Mouse (Mus musculus): Measurements from ENCODE around the gene Klk7. TPM values are rescaled to one million over a fixed set of nuclear protein-coding genes. Genes with fewer than 3 reads are reported as not detected.

The Klk7 gene
- polyA plus RNA-seq, 1 experiment from 2014 or later: not detected

DNA sequence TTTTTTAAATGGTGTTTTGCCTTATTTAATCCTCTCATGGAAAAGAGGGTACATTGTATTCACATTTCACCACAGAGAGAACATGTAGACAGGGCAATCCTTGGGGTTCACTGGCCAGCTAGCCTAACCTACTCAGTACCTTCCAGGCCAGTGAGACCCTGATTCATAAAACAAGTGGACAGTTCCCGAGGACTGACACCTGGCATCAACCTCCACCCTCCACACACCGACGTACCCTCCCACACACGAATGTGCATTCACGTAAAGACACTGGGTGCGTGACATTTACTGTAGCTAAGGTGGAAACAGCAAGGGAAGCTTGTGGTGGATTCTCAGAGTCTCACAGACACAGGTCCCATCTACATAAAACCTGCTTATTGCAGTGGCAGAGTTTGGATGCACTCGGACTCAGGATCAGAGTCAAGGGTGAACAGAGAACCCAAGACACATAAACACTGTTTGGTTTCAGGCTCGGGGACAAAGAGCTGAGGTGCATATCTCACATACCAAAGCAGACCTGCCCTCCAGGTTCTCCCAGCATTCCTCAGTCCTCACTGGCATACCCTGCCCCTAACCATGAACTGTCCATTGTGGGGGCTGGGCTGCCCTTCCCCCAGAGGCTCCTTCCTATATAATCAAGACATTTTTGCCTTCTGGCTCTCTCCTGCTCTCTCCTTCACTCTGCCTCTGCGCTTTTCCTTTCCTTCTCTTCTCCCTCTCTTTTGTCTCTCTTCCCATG, 43.7 kb downstream of the Klk7 start:
- H3K27me3 ChIP-seq (ENCODE audit: control insufficient read depth, insufficient read depth, low read depth, low read length): no peaks in the 10 kb centered on the region
- ATAC-seq: no peak
- H3K36me3 ChIP-seq (ENCODE audit: control insufficient read depth, insufficient read depth, low read length): no peaks in the 10 kb centered on the region
- H3K27ac ChIP-seq (ENCODE audit: low read length): no peak overlapping the region
- H3K4me2 ChIP-seq (ENCODE audit: low read length): no peak overlapping the region
- 83% methylated on average over 9 of the region's 9 CpGs for WGBS
- H3K4me3 ChIP-seq (ENCODE audit: low read depth, low read length): no peak overlapping the region
- no peaks in the 10 kb centered on the region for H3K9me3 ChIP-seq (replicated peaks; ENCODE audit: control insufficient read depth, low read length, poor library complexity, severe bottlenecking)
- H3K9ac ChIP-seq (ENCODE audit: low read depth, low read length): no peak overlapping the region
- H3K4me1 ChIP-seq (ENCODE audit: control insufficient read depth, insufficient read depth, low read length): no peaks in the 10 kb centered on the region

DNA sequence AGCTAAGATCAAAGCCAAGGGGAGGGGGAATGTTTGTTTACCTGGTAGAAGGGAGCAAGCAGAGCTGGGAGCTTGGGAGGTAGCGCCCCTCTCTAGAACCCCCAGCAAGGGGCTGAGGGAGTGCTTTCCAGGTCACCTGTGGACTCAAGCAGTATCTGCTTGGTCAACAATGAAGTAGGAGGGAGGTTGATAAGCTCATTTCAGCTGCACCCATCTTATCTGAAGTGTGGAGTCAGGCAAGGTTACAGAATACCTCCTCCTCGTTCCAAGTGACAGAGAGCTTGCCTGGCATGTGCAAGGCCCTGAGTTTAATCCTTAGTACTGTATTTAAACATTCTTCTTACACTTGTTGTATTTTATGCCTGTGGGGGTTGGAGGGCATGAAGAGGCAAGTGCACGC, 44.6 kb downstream of the Klk7 start:
- no peak overlapping the region for H3K9ac ChIP-seq (ENCODE audit: low read depth, low read length)
- H3K36me3 ChIP-seq (ENCODE audit: control insufficient read depth, insufficient read depth, low read length): no peaks in the 10 kb centered on the region
- no peaks in the 10 kb centered on the region for H3K4me1 ChIP-seq (ENCODE audit: control insufficient read depth, insufficient read depth, low read length)

GRCm38 (mm10) chr7:43856307-43856706, 45.2 kb downstream of the Klk7 start:
- H3K9me3 ChIP-seq (replicated peaks; ENCODE audit: control insufficient read depth, low read length, poor library complexity, severe bottlenecking): no peaks in the 10 kb centered on the region
- no peaks in the 10 kb centered on the region for H3K27me3 ChIP-seq (ENCODE audit: control insufficient read depth, insufficient read depth, low read depth, low read length)
- H3K4me2 ChIP-seq (ENCODE audit: low read length): no peak overlapping the region
- no peak overlapping the region for H3K27ac ChIP-seq (ENCODE audit: low read length)
- no peak for ATAC-seq
- no peaks in the 10 kb centered on the region for H3K4me1 ChIP-seq (ENCODE audit: control insufficient read depth, insufficient read depth, low read length)
- no peak overlapping the region for H3K9ac ChIP-seq (ENCODE audit: low read depth, low read length)
- 80% methylated on average over 7 of the region's 7 CpGs for WGBS
- H3K4me3 ChIP-seq (ENCODE audit: low read depth, low read length): no peak overlapping the region
- no peaks in the 10 kb centered on the region for H3K36me3 ChIP-seq (ENCODE audit: control insufficient read depth, insufficient read depth, low read length)

More for the DNA sequence above, 44.6 kb downstream of the Klk7 start:
- no peak overlapping the region for H3K4me3 ChIP-seq (ENCODE audit: low read depth, low read length)
- 77% methylated on average over 3 of the region's 3 CpGs for WGBS
- no peak overlapping the region for H3K4me2 ChIP-seq (ENCODE audit: low read length)
- no peaks in the 10 kb centered on the region for H3K27me3 ChIP-seq (ENCODE audit: control insufficient read depth, insufficient read depth, low read depth, low read length)
- no peak for ATAC-seq
- H3K9me3 ChIP-seq (replicated peaks; ENCODE audit: control insufficient read depth, low read length, poor library complexity, severe bottlenecking): no peaks in the 10 kb centered on the region
- H3K27ac ChIP-seq (ENCODE audit: low read length): no peak overlapping the region

- WGBS: 94% methylated on average over 12 of the region's 12 CpGs
- H3K4me2 ChIP-seq (ENCODE audit: low read length): no peak overlapping the region
- no peaks in the 10 kb centered on the region for H3K4me1 ChIP-seq (ENCODE audit: control insufficient read depth, insufficient read depth, low read length)
- H3K4me3 ChIP-seq (ENCODE audit: low read depth, low read length): no peak overlapping the region
- H3K36me3 ChIP-seq (ENCODE audit: control insufficient read depth, insufficient read depth, low read length): no peaks in the 10 kb centered on the region
- H3K27me3 ChIP-seq (ENCODE audit: control insufficient read depth, insufficient read depth, low read depth, low read length): no peaks in the 10 kb centered on the region
- no peak for ATAC-seq
- H3K27ac ChIP-seq (ENCODE audit: low read length): no peak overlapping the region
- no peaks in the 10 kb centered on the region for H3K9me3 ChIP-seq (replicated peaks; ENCODE audit: control insufficient read depth, low read length, poor library complexity, severe bottlenecking)
- H3K9ac ChIP-seq (ENCODE audit: low read depth, low read length): no peak overlapping the region
These were observed 46.4 kb downstream of the Klk7 start for GRCm38 (mm10) chr7:43857501-43857900.

- Histone ChIP-seq H3K4me3 (ENCODE audit: low read depth, low read length) (no peak overlapping the region), H3K4me1 (ENCODE audit: control insufficient read depth, insufficient read depth, low read length) (no peaks in the 10 kb centered on the region), H3K4me2 (ENCODE audit: low read length) (no peak overlapping the region), H3K27me3 (ENCODE audit: control insufficient read depth, insufficient read depth, low read depth, low read length) (no peaks in the 10 kb centered on the region), H3K9ac (ENCODE audit: low read depth, low read length) (no peak overlapping the region), H3K36me3 (ENCODE audit: control insufficient read depth, insufficient read depth, low read length) (no peaks in the 10 kb centered on the region), H3K9me3 (replicated peaks; ENCODE audit: control insufficient read depth, low read length, poor library complexity, severe bottlenecking) (no peaks in the 10 kb centered on the region), H3K27ac (ENCODE audit: low read length) (no peak overlapping the region)
- no peak for ATAC-seq
- 27% methylated on average over 8 of the region's 8 CpGs for WGBS
These were observed 49.3 kb downstream of the Klk7 start for GRCm38 (mm10) chr7:43860411-43860810.

Other genes starting within 250 kb of the Klk7 start
- 9.1 and 9.9 TPM in 2 replicates for gene Zfp658, start 249.0 kb upstream of the Klk7 start, polyA plus RNA-seq (2015; fragmentation: Nextera tagmentation; extraction: Ambion mirVana)
- gene Zfp719, start 231.7 kb upstream of the Klk7 start, polyA plus RNA-seq (2015; fragmentation: Nextera tagmentation; extraction: Ambion mirVana): 15.6 and 17.1 TPM in 2 replicates
- gene Zfp819, start 204.1 kb upstream of the Klk7 start, polyA plus RNA-seq (2015; fragmentation: Nextera tagmentation; extraction: Ambion mirVana): 0.40 and 0.55 TPM in 2 replicates
- gene Ceacam18, start 176.6 kb upstream of the Klk7 start, polyA plus RNA-seq (2015; fragmentation: Nextera tagmentation; extraction: Ambion mirVana): 0.10 and 0.21 TPM in 2 replicates
- 0.16 and 0.32 TPM in 2 replicates for gene Siglece, start 151.1 kb upstream of the Klk7 start, polyA plus RNA-seq (2015; fragmentation: Nextera tagmentation; extraction: Ambion mirVana)
- gene Ctu1, start 139.3 kb upstream of the Klk7 start, polyA plus RNA-seq (2015; fragmentation: Nextera tagmentation; extraction: Ambion mirVana): 26.4 and 27.8 TPM in 2 replicates
- not detected in 2 replicates for gene Klk14, start 120.9 kb upstream of the Klk7 start, polyA plus RNA-seq (2015; fragmentation: Nextera tagmentation; extraction: Ambion mirVana)
- 0.19 and 0.20 TPM in 2 replicates for gene Klk13, start 98.7 kb upstream of the Klk7 start, polyA plus RNA-seq (2015; fragmentation: Nextera tagmentation; extraction: Ambion mirVana)
- not detected in 2 replicates for gene Klk12, start 42.4 kb upstream of the Klk7 start, polyA plus RNA-seq (2015; fragmentation: Nextera tagmentation; extraction: Ambion mirVana)
- 0.21 TPM in 1 of 2 replicates, not detected in the other for gene Klk11, start 36.7 kb upstream of the Klk7 start, polyA plus RNA-seq (2015; fragmentation: Nextera tagmentation; extraction: Ambion mirVana)
- gene Klk10, start 30.3 kb upstream of the Klk7 start, polyA plus RNA-seq (2015; fragmentation: Nextera tagmentation; extraction: Ambion mirVana): 0.13 and 0.25 TPM in 2 replicates
- gene Klk9, start 19.4 kb upstream of the Klk7 start, polyA plus RNA-seq (2015; fragmentation: Nextera tagmentation; extraction: Ambion mirVana): 0.13 TPM in 1 of 2 replicates, not detected in the other
- gene Klk8, start 13.7 kb upstream of the Klk7 start, polyA plus RNA-seq (2015; fragmentation: Nextera tagmentation; extraction: Ambion mirVana): 5.7 and 8.6 TPM in 2 replicates
- gene Klk6, start 13.2 kb downstream of the Klk7 start, polyA plus RNA-seq (2015; fragmentation: Nextera tagmentation; extraction: Ambion mirVana): not detected in 2 replicates
- not detected in 2 replicates for gene Klk5, start 30.7 kb downstream of the Klk7 start, polyA plus RNA-seq (2015; fragmentation: Nextera tagmentation; extraction: Ambion mirVana)
- gene Klk4, start 69.9 kb downstream of the Klk7 start, polyA plus RNA-seq (2015; fragmentation: Nextera tagmentation; extraction: Ambion mirVana): 0.39 TPM in 1 of 2 replicates, not detected in the other
- not detected in 2 replicates for gene Klk15, start 122.4 kb downstream of the Klk7 start, polyA plus RNA-seq (2015; fragmentation: Nextera tagmentation; extraction: Ambion mirVana)
- not detected in 2 replicates for gene Klk1b8, start 139.4 kb downstream of the Klk7 start, polyA plus RNA-seq (2015; fragmentation: Nextera tagmentation; extraction: Ambion mirVana)
- not detected in 2 replicates for gene Klk1b1, start 155.5 kb downstream of the Klk7 start, polyA plus RNA-seq (2015; fragmentation: Nextera tagmentation; extraction: Ambion mirVana)
- gene Klk1b9, start 164.8 kb downstream of the Klk7 start, polyA plus RNA-seq (2015; fragmentation: Nextera tagmentation; extraction: Ambion mirVana): not detected in 2 replicates
- gene Klk1b11, start 184.6 kb downstream of the Klk7 start, polyA plus RNA-seq (2015; fragmentation: Nextera tagmentation; extraction: Ambion mirVana): not detected in 2 replicates
- not detected in 2 replicates for gene Klk1b26, start 200.9 kb downstream of the Klk7 start, polyA plus RNA-seq (2015; fragmentation: Nextera tagmentation; extraction: Ambion mirVana)
- gene Klk1b27, start 241.0 kb downstream of the Klk7 start, polyA plus RNA-seq (2015; fragmentation: Nextera tagmentation; extraction: Ambion mirVana): not detected in 2 replicates

All from midbrain, embryonic 16.5 days (tissue).